Mouse (Mus musculus) stomach, embryonic 14.5 days (tissue): Measurements from ENCODE around the gene Tcstv1. TPM values are rescaled to one million over a fixed set of nuclear protein-coding genes. Genes with fewer than 3 reads are reported as not detected.
"Not testable (repeated sequence)": the region's sequence is repeated elsewhere in the genome, so short reads cannot be mapped to it uniquely, and the experiment has no call there.

Experiments used
- ATAC-seq: fragments of 200-750 bp; cut with Nextera tagmentation; 2 replicates; pipeline ENCODE4 v1.8.0; 2017; ENCODE audit warnings: low read depth, moderate TSS enrichment; ENCODE audit not compliant: insufficient number of reproducible peaks, insufficient read depth, low FRiP score
- H3K27ac ChIP-seq: fragments of 300-500 bp; sonication (generic); 2 replicates; pipeline ENCODE4 v1.5.1; 2014; ENCODE audit warnings: mild to moderate bottlenecking, low read length, moderate library complexity, mixed read lengths
- H3K27me3 ChIP-seq: fragments of 300-500 bp; sonication (generic); 2 replicates; pipeline ENCODE4 v1.6.1; 2014; ENCODE audit warnings: low read length, control low read depth, mixed read lengths; ENCODE audit not compliant: control insufficient read depth, insufficient read depth
- H3K36me3 ChIP-seq: fragments of 300-500 bp; sonication (generic); 2 replicates; pipeline ENCODE4 v1.6.1; 2014; ENCODE audit warnings: mild to moderate bottlenecking, control low read depth, low read length, moderate library complexity, mixed read lengths; ENCODE audit not compliant: control insufficient read depth, insufficient read depth
- H3K4me1 ChIP-seq: fragments of 300-500 bp; sonication (generic); 2 replicates; pipeline ENCODE4 v1.6.1; 2014; ENCODE audit warnings: low read length, control low read depth, mixed read lengths; ENCODE audit not compliant: control insufficient read depth, insufficient read depth
- H3K4me2 ChIP-seq: fragments of 300-500 bp; sonication (generic); replicated peaks from 2 replicates; pipeline ENCODE4 v1.6.1; 2014; ENCODE audit warnings: low read depth, low read length, control low read depth
- H3K4me3 ChIP-seq: fragments of 300-500 bp; sonication (generic); 2 replicates; pipeline ENCODE4 v1.5.1; 2014; ENCODE audit warnings: low read depth, low read length, control low read depth
- H3K9ac ChIP-seq: fragments of 300-500 bp; sonication (generic); replicated peaks from 2 replicates; pipeline ENCODE4 v1.6.1; 2014; ENCODE audit warnings: low read depth, mild to moderate bottlenecking, control low read depth, low read length, moderate library complexity, mixed read lengths
- H3K9me3 ChIP-seq: fragments of 300-500 bp; sonication (generic); 2 replicates; pipeline ENCODE4 v1.6.1; 2016; ENCODE audit warnings: low read depth, low read length, control low read depth; ENCODE audit not compliant: control insufficient read depth
- WGBS: fragments of 180-500 bp; shearing (Covaris S2); extraction: QIAGEN DNeasy Blood & Tissue Kit; methylation state at CpG from one replicate; pipeline ENCODE4 v1.1.7; 2014; 5-methylcytosine and 5-hydroxymethylcytosine counted together
- polyA plus RNA-seq: library from polyadenylated mRNA; unstranded; fragments of >200 nt; fragmentation: Nextera tagmentation; extraction: Ambion mirVana; gene quantifications from 2 replicates; pipeline ENCODE4 v1.2.1, GENCODE M21; 2014

Gene Tcstv1
- polyA plus RNA-seq, 1 experiment from 2014 or later: not detected

DNA sequence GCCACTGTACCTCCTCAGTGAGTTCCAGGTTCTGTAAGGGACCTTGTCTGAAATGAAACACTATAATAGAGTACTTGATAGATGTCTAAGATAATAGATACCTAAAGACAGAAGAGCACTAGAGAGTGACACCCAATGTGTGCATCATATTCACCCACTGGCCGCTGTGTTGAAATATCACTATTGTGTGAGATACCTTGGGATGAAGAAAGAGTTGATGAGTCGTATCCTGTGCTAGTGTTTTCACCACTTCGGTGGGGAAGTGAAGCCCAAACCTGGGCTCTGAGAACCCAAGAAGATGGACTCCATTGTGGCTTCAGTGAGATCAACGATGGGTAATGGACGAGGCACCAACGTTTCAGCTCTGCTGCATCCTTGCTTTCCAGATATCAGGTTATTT lies 32.2 kb downstream of the Tcstv1 start:
- not testable (repeated sequence) for H3K4me1 ChIP-seq, H3K9me3 ChIP-seq, H3K9ac ChIP-seq, H3K27me3 ChIP-seq, H3K27ac ChIP-seq, H3K4me2 ChIP-seq, ATAC-seq, H3K36me3 ChIP-seq, H3K4me3 ChIP-seq
- no CpG with 5 or more reads among the region's 6 CpGs for WGBS

Other genes with a start within 250 kb of the Tcstv1 start
- gene Hmgcs1, start 204.4 kb downstream of the Tcstv1 start, polyA plus RNA-seq: 178 and 217 TPM in 2 replicates
- 1.0 TPM in 2 replicates for gene Nim1k, start 138.9 kb downstream of the Tcstv1 start, polyA plus RNA-seq
- 38.5 and 40.9 TPM in 2 replicates for gene Zfp131, start 103.9 kb downstream of the Tcstv1 start, polyA plus RNA-seq
- not detected in 2 replicates for gene AF067063, start 64.6 kb downstream of the Tcstv1 start, polyA plus RNA-seq
- gene D13Ertd608e, start 58.8 kb downstream of the Tcstv1 start, polyA plus RNA-seq: not detected in 2 replicates
- gene Gm21761, start 34.5 kb upstream of the Tcstv1 start, polyA plus RNA-seq: not detected in 2 replicates
- not detected in 2 replicates for gene B020031M17Rik, start 56.0 kb upstream of the Tcstv1 start, polyA plus RNA-seq
- gene Gm36079, start 132.2 kb upstream of the Tcstv1 start, polyA plus RNA-seq: not detected in 2 replicates
- not detected in 2 replicates for gene Gm21188, start 157.4 kb upstream of the Tcstv1 start, polyA plus RNA-seq
- gene Gm20767, start 245.5 kb upstream of the Tcstv1 start, polyA plus RNA-seq: not detected in 2 replicates